Mouse (Mus musculus) gastrocnemius, adult 18-20 months (tissue): ENCODE results near the gene Cacna1f. TPM values are rescaled to one million over a fixed set of nuclear protein-coding genes. Genes with fewer than 3 reads are reported as not detected.

Experiments used
- DNase-seq: peaks from one replicate; pipeline ENCODE4 v3.0.0; 2021; ENCODE audit warnings: low spot score
- total RNA-seq, 2 experiments: library from RNA; stranded (reverse); gene quantifications; 2 replicates each; pipeline ENCODE4 v1.2.3; 2021

The Cacna1f gene
- total RNA-seq, 2 experiments from 2014 or later, result not detected

- no peak for DNase-seq
Measured at GRCm38 (mm10) chrX:7617889-7618551, 11.1 kb downstream of the Cacna1f start.

GRCm38 (mm10) chrX:7632560-7632959, 25.7 kb downstream of the Cacna1f start:
- no peak for DNase-seq

GRCm38 (mm10) chrX:7635101-7635500, 28.2 kb downstream of the Cacna1f start:
- DNase-seq, result no peak

- peak; percentile 39 for DNase-seq
Measured at GRCm38 (mm10) chrX:7638401-7639091, 31.7 kb downstream of the Cacna1f start, which contains the start of gene Syp. Gene Syp, plus strand, starts transcription at chrX:7638471.

- no peak for DNase-seq
Measured at GRCm38 (mm10) chrX:7639536-7640325, 32.8 kb downstream of the Cacna1f start.

GRCm38 (mm10) chrX:7640785-7641184, 33.9 kb downstream of the Cacna1f start:
- DNase-seq, result no peak

GRCm38 (mm10) chrX:7645349-7645748, 38.5 kb downstream of the Cacna1f start:
- DNase-seq, result peak; percentile 76

GRCm38 (mm10) chrX:7648671-7649304, 41.9 kb downstream of the Cacna1f start:
- DNase-seq, result peak; percentile 86

GRCm38 (mm10) chrX:7657221-7657639, 50.3 kb downstream of the Cacna1f start, which contains the start of gene Prickle3:
Gene Prickle3, plus strand, starts transcription at chrX:7657260.
- DNase-seq, result peak; percentile 74

GRCm38 (mm10) chrX:7658031-7658784, 51.3 kb downstream of the Cacna1f start:
- peak; percentile 74 for DNase-seq

GRCm38 (mm10) chrX:7658785-7659589, 52.1 kb downstream of the Cacna1f start:
- DNase-seq, result peak; percentile 74

- DNase-seq, result peak; percentile 60
Measured at GRCm38 (mm10) chrX:7661086-7661485, 54.2 kb downstream of the Cacna1f start.

- DNase-seq, result no peak
Measured at GRCm38 (mm10) chrX:7662936-7663335, 56.1 kb downstream of the Cacna1f start.

- DNase-seq, result peak; percentile 38
Measured at GRCm38 (mm10) chrX:7664791-7665190, 57.9 kb downstream of the Cacna1f start.

- no peak for DNase-seq
Measured at GRCm38 (mm10) chrX:7665739-7666502, 59.0 kb downstream of the Cacna1f start.

GRCm38 (mm10) chrX:7670390-7670881, 63.6 kb downstream of the Cacna1f start:
- peak; percentile 72 for DNase-seq

GRCm38 (mm10) chrX:7670921-7671623, 64.2 kb downstream of the Cacna1f start, which contains the start of gene Plp2:
Gene Plp2, minus strand, starts transcription at chrX:7671390.
- DNase-seq, result peak; percentile 28

GRCm38 (mm10) chrX:7672739-7673138, 65.9 kb downstream of the Cacna1f start:
- peak; percentile 34 for DNase-seq
